Mouse (Mus musculus): ENCODE measurements around the gene Cntn4.

The Cntn4 gene

DNA sequence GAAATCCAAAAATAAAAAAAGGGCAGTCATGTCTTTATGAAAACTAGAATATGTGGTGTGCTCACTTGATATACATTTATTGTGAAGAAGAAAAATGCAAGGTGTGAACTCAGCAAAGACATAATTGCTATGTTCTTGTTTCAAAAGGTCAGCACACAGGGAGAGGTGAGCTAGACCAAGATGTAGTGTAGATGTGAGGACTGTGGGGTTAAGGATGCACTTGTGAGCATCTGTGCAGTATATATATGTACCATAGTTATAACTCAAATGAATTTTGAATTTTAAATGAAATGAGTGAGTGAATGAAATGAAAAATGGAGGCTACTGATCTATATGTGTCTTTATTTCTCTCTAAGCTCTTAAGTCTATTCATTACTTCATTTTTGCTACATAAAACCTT is 401.2 kb downstream of the Cntn4 start:
- no peak for DNase-seq (ENCODE audit: low read depth)

DNA sequence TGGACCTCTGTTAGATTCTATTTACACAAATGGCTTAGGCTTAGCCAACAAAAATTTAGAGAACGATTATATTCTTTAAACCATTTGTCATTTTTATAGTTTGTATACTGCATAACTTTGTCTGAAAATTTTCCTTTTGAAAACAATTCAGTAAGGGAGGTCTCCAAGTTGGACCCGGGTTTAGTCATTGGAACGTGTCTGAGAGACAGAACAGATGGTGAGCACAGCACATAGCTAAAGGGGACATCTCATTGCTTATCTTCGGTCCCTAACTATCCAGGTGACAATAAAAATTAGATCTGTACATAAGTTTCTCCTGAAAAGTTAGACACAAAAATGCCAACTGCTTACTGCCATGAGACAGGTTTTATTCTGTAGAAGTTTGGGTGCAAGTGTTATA is 420.4 kb downstream of the Cntn4 start:
- DNase-seq (ENCODE audit: low read depth) = no peak

DNA sequence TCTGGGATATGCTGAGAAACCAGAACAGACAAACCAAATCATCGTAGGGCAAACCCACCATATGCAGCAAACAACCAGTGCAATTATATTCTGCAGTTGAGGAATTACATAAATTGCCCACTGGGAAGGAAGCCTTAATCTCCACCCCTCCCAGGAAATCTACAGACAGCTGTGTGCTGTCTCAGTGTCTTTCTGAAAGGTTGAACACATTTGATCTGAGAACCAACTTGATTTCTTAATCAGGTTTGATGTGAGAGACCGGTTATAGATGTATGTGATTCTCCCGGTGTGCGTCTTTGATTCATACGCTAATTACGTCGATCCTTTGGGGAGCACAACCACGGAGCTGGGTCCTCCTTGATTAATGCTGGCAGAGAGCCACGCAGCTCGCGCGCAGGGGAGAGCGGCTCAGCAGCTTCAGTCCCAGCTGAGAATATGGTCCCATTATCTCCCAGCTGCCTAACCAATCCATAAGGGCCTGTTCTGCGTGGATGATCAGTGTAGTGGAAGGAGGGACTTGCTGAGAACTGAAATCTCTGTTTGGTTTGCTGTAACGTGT is 441.1 kb downstream of the Cntn4 start:
- no peak for DNase-seq (ENCODE audit: low read depth)

DNA sequence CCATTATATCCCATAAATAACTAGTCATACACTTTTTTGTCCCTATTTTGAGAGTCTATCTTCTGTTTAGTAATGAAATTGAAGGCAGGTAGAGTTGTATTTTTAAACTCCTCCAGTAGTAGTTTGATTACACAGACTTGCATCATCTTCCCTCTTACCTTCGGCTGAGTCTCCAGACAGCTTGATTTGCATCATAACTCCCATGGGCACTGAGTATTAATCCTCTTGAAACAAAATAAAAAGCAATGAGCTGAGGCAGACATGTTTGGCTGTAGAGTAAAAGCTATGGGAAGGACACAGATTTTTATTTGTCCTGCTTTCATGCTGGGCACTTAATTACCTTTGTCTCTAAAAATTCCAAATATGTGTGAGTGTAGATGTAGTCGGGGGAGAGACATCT is 476.1 kb downstream of the Cntn4 start:
- no peak for DNase-seq (ENCODE audit: low read depth)

DNA sequence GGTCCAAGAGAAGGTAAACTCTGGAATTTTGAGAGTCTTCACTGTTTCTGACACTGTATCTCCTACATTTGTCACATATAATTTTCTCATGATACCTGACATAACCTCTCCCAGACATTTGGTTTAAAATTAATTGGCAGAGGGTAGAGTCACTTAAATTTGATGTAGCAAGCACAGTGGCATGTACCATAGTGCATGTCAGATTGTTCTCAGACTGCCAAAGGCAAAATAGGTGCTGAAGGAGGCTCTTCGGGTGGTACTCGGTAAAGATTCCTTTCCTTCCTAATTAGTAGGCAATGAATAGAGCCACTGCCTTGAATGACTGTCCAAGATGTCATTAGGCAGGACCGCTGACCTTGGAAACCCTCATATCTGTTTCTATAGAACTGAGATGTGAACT is 477.9 kb downstream of the Cntn4 start:
- no peak for DNase-seq (ENCODE audit: low read depth)

DNA sequence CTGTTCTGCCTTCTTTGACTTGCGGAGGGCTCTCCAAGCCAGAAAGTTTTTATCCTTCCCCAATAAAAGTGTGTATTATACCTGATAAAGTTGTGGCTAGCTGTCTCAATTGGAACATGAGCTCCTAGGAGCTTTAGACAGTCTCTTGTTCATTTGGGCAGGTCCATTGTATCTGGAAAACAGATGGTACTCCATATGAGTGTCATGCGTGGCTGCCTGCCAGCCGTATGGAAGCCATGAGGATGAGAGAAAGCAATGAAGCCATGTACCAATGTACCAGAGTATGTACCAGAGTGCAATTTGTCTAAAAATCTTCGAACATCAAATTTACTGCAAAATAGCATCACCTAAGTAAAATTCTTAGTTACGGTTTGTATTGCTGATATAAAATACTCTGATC is 500.1 kb downstream of the Cntn4 start:
- DNase-seq (ENCODE audit: low read depth) = no peak

DNA sequence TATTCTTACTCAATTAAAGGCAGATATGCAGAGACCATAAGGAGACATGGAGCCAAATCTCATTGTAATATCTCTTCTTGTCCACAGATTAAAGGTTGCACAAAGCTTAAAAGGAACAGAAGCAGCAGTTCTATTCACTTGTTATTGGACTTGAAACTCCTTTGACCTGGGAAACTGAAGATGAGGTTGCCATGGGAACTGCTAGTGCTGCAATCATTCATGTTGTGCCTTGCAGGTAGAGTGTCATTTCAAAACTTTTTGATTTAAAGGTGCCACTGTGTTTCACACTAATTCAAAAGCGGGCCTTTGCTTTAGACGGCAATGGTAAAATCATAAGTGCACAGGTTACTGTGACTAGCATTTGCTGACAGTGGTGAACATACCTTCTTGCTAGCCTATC is 504.1 kb downstream of the Cntn4 start:
- DNase-seq (ENCODE audit: low read depth) = no peak

DNA sequence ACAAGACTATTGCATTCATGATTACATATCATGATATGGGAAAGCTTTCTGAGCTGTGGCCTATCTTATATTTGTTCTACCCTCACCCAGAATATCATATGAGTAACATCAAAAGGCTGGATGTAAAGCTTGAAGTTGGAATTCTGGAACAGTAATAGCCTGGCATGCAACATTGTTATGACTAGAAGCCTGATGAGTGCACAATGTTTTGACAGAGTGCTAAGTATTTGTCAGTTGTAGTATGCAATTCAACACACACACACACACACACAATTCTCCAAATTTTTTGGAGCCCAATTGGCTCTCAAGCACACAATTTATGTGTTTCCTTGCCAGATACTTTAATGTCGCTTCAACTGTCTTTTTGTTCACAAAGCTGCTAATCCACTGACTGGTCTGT is 523.5 kb downstream of the Cntn4 start:
- DNase-seq (ENCODE audit: low read depth) = no peak

DNA sequence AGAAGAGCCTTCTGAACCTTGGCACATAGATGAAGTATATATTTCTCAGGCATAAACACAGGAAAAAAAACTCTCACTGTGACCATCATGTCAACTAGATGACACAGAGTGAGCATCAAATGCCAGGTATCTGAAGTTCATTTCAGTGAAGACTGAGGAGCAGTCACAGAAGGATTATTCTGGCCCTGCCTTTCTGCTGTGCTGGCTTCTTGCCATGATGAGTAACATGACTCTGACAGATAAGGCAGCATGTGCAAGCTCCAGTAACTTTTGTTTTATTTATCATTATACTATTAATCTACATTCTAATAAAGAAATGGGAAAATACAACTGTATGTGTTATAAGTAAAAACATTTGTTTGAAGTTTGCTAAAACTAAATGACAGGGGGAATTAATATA is 529.9 kb downstream of the Cntn4 start:
- no peak for DNase-seq (ENCODE audit: low read depth)

DNA sequence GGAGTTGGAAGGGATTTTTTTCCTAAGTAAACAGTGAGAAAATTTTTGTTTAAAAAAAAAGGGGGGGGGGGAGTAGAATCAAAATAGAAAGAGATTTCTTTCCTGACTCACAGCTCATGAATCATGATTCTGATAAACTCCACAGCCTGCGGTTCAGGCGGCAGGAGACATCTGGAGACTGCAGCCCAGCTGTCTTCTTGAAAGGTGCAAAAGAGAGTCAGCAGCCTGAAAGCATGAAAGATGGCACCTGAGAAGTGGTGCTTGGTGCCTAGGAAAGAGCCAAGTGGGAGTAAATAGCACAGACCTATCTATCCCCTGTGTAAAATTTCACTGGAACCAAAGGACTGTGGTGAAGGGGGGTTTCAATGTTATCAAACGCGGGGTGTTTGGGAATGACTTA is 535.6 kb downstream of the Cntn4 start:
- no peak for DNase-seq (ENCODE audit: low read depth)

DNA sequence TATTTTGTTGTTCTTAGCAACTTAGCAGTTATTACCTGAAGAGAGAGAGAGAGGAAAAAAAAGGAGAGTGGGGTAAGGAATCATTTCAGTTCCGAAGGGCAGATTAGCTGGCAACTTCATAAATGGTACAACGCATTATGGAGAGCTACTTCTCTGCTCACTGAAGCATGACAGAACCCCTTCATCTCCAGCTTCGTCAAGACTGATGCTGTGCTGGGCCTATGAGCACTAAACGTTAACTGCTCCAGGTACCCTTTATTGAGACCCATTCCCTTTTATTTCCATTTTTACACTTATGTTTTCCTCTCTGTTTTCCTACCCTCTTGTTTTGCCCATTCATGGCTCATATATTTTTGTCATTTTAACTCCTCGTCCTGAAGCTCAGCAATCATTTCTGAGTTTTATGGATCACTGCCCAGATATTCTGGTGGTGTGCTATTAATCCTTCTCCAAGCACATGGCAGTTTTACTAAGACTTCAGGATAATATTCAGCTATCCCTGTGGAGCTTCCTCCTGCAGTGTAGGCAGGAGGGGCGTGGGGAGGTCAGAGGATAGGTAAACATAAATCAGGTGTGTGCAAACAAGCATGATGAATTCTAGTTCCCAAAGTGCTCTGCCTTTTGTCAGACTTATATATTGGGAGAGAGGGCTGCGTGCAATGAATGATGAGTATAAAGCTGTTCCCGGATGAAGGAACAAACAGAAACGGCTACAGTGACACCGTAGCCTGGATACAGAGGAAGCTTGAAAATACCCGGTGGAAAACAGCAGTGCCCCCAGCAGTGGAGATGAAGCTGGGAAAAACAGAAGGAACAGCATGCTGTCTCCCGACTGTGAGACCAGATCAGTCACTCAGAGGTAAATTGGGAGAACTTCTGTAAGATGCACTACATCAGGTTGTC is 559.8 kb downstream of the Cntn4 start:
- no peak for DNase-seq (ENCODE audit: low read depth)

DNA sequence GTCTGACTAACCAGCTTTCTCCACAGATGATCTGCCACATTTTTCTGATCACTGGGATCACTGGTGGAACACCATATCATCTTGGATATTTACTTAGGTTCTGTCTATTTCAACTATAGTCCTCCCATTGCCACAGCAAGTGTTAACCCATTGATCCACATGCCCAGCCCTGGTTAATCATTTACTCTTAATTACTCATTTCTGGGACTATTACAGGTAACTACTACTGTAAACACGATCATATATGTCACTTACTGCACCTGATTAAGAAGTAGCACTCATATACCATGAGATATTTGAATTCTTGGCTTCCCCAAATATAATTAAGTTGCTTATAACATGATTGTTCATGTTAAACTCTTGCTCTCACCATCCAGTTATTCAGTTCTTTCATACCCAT is 564.1 kb downstream of the Cntn4 start:
- no peak for DNase-seq (ENCODE audit: low read depth)

DNA sequence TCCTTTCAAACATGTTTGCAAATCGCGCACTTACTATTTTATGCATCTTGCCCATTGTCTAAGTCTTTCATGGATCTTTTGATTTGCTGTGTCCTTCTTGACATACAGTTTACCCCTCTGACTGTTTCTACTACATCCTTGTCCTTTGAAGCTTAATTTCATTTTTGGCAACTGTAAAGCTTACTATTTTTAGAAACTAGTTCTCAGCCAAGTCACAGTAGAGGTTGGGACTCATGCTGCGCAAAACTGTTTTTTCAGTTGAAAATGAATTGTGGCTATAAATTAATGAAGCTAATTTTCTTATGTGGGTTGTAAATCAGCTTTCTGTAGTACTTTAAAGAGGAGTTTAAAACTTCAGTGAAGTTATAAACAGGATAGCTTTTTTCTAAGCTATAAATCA is 585.9 kb downstream of the Cntn4 start:
- DNase-seq (ENCODE audit: low read depth) = no peak

DNA sequence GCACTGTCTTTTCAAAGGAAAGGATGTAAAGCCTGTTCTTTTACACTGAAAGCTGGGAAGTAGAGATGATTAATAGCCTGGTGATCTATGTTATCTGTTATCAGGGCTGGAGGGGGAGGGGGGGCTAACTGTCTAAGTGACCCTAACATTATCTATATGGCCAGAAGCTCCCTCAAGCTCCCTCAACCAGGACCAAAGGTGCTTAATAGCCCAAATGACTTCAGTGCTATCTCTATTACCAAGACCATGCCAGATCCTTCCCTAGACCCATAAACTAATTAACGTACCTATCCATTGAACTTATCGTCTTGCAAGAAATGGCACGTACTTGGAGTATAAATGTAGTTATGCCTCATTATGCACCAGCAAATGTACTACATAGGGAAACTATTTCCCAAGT is 588.0 kb downstream of the Cntn4 start:
- no peak for DNase-seq (ENCODE audit: low read depth)

DNA sequence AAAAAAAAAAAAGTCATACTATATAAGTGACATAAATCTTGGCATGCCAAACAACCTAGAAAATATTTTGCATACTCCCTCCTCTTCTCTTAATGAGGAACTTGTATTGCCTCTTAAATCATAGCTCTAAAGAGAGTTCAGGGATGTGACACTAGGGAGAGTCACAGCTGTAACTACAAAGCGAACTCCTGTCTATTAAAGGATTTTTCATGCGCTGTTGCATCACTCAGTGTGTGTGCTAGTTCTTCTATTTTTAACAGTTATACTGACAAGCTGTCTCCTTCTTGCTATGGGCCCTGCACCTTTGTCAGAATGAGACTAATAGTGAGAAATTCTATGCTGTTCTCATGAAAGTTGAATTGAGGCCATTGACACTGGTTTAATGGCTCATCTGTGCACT is 588.8 kb downstream of the Cntn4 start:
- no peak for DNase-seq (ENCODE audit: low read depth)

DNA sequence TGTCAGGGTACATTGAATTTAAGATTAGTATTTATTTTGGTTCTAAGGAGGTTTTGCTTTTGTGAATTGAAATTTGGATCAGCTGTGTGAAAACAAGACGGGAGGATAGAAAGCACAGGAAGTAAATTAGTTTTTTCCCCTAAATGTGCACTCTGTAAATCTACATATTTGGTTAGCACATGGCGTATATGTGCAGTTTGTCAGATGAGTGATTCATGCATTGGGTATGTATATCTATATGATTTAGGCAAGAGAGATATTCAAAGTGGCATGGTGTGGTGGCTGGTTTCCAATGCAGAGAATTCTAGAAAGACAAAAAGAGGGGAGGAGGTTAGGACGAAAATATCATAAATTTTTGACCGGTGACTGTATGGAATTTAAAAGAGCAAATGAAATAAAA is 591.3 kb downstream of the Cntn4 start:
- DNase-seq (ENCODE audit: low read depth) = no peak

DNA sequence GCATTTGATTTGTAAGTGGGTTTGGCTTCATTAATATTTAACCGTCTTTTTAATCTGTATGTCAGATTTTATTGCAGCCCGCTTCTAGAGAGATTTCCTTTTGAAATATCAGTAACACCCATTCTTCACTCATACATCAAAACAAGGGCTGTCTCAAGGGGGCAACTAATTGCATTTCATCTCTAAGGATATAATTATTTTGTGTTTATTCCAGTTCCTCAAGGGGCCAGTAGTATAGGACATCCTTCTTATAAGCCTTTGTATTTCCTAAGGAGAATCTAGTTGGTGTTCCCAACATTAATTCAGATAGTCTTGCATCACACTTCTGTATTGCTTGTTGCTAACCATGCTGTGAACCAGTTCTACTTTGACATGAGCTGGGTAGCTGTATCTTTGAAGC is 599.7 kb downstream of the Cntn4 start:
- no peak for DNase-seq (ENCODE audit: low read depth)

DNA sequence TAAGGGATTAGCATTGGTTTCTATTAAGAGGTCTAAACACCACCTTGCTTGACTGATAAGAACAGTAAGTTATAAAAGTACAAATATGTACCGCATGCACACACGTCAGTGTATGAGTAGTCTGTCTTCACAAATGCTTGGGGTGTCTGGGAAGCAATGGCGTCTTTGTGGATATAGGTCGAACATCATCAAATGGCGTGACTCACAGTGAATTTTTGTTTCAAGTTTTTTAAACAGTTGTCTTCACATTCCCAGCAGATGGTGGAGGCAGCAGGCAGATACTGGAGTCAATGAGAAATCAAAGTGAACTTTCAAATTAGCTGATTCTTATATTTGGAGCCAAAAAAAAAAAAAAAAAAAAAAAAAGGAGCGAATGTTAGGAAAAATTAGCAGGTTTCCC is 604.2 kb downstream of the Cntn4 start:
- DNase-seq (ENCODE audit: low read depth) = no peak

DNA sequence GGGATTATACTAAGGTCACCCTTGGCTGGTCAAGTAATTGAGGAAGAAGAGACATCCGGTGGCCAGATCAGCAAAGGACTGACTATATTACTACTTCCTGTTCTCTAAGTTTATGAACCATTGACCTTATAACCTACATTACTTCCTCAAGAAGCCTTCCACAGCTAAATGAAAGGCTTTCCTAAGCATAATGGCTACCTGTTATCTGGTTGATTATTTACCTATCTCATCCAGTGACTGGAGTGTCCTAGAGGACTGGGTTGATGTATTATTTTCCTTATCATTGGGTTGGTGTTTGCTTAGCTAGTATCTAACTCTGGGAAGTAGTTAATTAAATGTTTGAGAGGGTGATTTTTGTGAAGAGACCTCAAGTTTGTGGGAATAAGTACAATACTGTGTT is 606.4 kb downstream of the Cntn4 start:
- DNase-seq (ENCODE audit: low read depth) = no peak

DNA sequence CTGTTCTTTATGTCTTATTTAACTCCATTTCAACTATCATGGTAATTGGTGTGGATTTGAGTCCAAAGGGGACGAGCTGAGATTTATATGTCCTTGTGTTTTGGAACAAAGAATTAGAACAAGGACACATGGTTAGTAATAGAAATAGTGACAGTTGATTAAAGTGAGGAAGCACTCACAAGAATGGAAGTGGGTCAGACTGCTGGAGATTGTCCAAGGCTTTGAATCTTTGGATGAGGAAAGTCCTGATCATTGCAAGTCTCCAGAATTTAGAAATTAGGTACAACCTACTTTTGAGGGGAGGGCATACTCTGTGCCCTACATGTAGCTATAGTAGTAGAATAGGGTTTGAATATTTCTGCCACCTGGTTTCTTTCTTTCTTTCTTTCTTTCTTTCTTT is 622.0 kb downstream of the Cntn4 start:
- DNase-seq (ENCODE audit: low read depth) = no peak

DNA sequence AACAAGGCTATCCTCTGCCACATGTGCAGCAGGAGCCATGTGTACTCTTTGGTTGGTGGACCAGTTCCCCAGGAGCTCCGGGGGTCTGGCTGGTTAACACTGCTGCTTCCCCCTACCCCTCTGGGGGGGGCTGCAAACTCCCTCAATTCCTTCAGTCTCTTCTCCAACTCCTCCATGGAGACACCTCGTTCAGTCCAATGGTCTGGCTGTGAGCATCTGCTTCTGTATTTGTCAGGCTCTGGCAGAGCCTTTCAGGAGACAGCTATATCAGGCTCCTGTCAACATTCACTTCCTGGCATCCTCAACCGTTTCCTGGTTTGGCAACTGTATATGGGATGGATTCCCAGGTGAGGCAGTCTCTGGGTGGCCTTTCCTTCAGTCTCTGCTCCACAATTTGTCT is 622.7 kb downstream of the Cntn4 start:
- no peak for DNase-seq (ENCODE audit: low read depth)

DNA sequence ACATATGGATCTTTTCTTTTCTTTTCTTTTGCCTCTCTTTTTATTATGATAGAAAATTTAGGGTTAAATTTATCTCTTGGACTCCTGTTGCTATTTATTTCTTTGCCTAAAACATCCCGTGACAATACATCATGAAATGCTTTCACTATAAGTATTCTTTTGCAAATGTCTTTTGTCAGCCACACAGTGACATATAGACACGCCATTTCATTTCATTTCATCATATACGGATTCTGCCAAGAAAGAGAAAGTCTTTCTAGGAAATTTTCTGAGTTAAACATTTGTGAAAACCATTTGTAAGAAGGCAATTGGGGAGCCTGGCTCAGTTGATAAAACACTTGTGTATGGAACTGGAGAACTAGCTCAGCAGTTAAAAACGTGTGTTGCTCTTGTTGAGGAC is 625.0 kb downstream of the Cntn4 start:
- no peak for DNase-seq (ENCODE audit: low read depth)

DNA sequence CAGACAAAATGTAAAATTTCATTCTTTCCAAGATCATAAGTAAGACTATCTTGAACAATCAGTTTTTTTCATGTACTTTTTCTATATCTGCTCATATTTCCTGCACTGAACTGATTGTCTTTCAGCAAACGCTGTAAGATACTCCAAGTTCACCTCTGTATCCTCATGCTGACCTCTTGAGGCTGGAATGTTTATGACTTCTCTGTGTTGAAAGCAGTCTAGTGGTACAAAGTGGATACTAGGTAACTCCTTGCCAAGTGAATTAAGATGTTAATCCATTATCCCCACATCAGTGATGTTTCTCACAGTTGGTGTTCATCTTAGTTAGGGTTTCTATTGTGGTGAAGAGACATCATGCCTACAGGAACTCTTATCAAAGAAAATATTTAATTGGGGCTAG is 651.5 kb downstream of the Cntn4 start:
- no peak for DNase-seq (ENCODE audit: low read depth)

DNA sequence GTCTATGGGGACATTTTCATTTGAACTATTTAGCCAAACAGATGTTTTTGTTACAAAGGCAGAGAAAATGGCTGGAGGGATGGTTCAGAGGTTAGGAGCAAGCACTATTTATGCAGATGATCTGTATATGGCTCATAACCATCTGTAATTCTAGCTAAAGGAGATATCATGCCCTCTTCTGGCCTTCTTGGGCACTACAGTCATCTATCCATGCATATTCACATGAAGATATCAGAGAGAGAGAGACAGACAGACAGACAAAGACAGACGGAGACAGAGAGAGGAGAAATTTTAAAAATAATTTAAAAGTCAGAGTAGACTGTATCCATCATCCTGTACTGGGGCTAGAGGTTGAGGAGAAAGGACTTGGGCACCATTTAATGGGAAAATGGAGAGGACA is 652.2 kb downstream of the Cntn4 start:
- DNase-seq (ENCODE audit: low read depth) = no peak
